Mouse (Mus musculus) embryonic fibroblast, embryonic 13.5 days (primary cell): ENCODE results near the gene Calhm1.

ENCODE experiments used
- CTCF ChIP-seq: IDR thresholded peaks from 2 replicates; pipeline ENCODE4 v1.5.1; 2011; ENCODE audit warnings: mild to moderate bottlenecking, control low read depth, low read length, moderate library complexity, borderline replicate concordance; ENCODE audit not compliant: insufficient read depth
- POLR2A ChIP-seq: IDR thresholded peaks from 2 replicates; pipeline ENCODE4 v1.6.1; 2011; ENCODE audit warnings: low read depth, mild to moderate bottlenecking, control low read depth, low read length, moderate library complexity

- TF ChIP-seq POLR2A (no peak), CTCF (no peak)
Measured at GRCm38 (mm10) chr19:47163176-47163744, 19.2 kb upstream of the Calhm1 start.
